Mouse (Mus musculus): ENCODE measurements at regions not wholly inside any gene's neighbourhood (a gene's known extent, or its start where the extent isn't known, plus 50 kb on each side); places are given as distances from the start of the nearest gene placed in this dataset.

GRCm38 (mm10) chr9:116346495-116346894 is 171.3 kb upstream of the Tgfbr2 start:
- TF ChIP-seq JUND (conservative IDR thresholded peaks at IDR 0.05; ENCODE audit: low read depth, low read length), result no peak
- no peak for TF ChIP-seq GABPA (IDR thresholded peaks at IDR 0.05; ENCODE audit: insufficient replicate concordance, low read depth, low read length)
